Mouse (Mus musculus) testis, postnatal 10 days (tissue): ENCODE results near the gene Rasgef1a.

ENCODE experiments used
- DNase-seq: peaks from one replicate; pipeline ENCODE4 v3.0.0; 2021; ENCODE audit warnings: low spot score

The Rasgef1a gene

GRCm38 (mm10) chr6:118134461-118134860 lies 123.2 kb downstream of the Rasgef1a start:
- DNase-seq, result no peak

- no peak for DNase-seq
Measured at GRCm38 (mm10) chr6:118137148-118137547, 125.9 kb downstream of the Rasgef1a start.

GRCm38 (mm10) chr6:118138731-118139709 lies 127.8 kb downstream of the Rasgef1a start, which contains the start of gene Csgalnact2:
Csgalnact2 (minus strand) TSS chr6:118139140.
- DNase-seq, result peak; percentile 98

- no peak for DNase-seq
Measured at GRCm38 (mm10) chr6:118140961-118141360, 129.7 kb downstream of the Rasgef1a start.
